Comparison of ENCODE assay signal across 9 mouse cellular contexts in genomic region chr4:154635241-154636052, GRCm38 (mm10). TPM values are rescaled to one million over a fixed set of nuclear protein-coding genes. Genes with fewer than 3 reads are reported as not detected.
A peak's percentile ranks its signal among the peaks of the same experiment; 100 is the strongest.
DNase-seq lines count a peak whose midpoint lies in the region; ATAC-seq lines count a peak whose summit lies in the region.
"Had no signal": no experiment of that assay in that cellular context is flagged by ENCODE, and none has a peak within 500 bp of the region (broad histone marks: within the 10 kb centered on the region; RNA-seq: fewer than 3 reads in every experiment).

No protein-coding gene starts in this region.

- intact Hi-C loops in gastrocnemius, postnatal 14 days (cut with DNase I; ENCODE audit: low total_unique reads), result no loop called here

- peaks cover 29% of the 10 kb centered on the region for H3K4me1 ChIP-seq in intestine, embryonic 16.5 days (ENCODE audit: control insufficient read depth, insufficient read depth, low read length)
- H3K4me1 ChIP-seq in stomach, embryonic 16.5 days (ENCODE audit: control insufficient read depth, insufficient read depth, low read length), result peaks cover 9% of the 10 kb centered on the region; the same call in 1 of the 2 replicates

- H3K9ac ChIP-seq in intestine, embryonic 16.5 days (ENCODE audit: low read depth, low read length), result peak overlapping the region; percentile 87
- peak overlapping the region; percentile 87 for H3K9ac ChIP-seq in stomach, embryonic 16.5 days (ENCODE audit: low read length)

- peak overlapping the region; percentile 91 for H3K4me2 ChIP-seq in intestine, embryonic 16.5 days (ENCODE audit: low read depth, low read length)
- peak overlapping the region; percentile 88 for H3K4me2 ChIP-seq in stomach, embryonic 16.5 days (ENCODE audit: low read depth, low read length)

- no peaks in the 10 kb centered on the region for H3K36me3 ChIP-seq in intestine, embryonic 16.5 days (ENCODE audit: control insufficient read depth, insufficient read depth, low read length)
- H3K36me3 ChIP-seq in stomach, embryonic 16.5 days (ENCODE audit: control insufficient read depth, insufficient read depth, low read length), result no peaks in the 10 kb centered on the region

- under 1% methylated on average over 94 of the region's 94 CpGs for WGBS in intestine, embryonic 16.5 days
- under 1% methylated on average over 93 of the region's 94 CpGs for WGBS in stomach, embryonic 16.5 days

- peak overlapping the region; percentile 79 for H3K4me3 ChIP-seq in intestine, embryonic 16.5 days (ENCODE audit: low read length)
- H3K4me3 ChIP-seq in stomach, embryonic 16.5 days (replicated peaks; ENCODE audit: low read length), result peak overlapping the region; percentile 71

- no peaks in the 10 kb centered on the region for H3K9me3 ChIP-seq in intestine, embryonic 16.5 days (ENCODE audit: control insufficient read depth, low read length)
- H3K9me3 ChIP-seq in stomach, embryonic 16.5 days (replicated peaks; ENCODE audit: control insufficient read depth, low read length), result no peaks in the 10 kb centered on the region

- peak; percentile 52 for ATAC-seq in intestine, embryonic 16.5 days
- ATAC-seq in stomach, embryonic 16.5 days (ENCODE audit: insufficient read depth, low FRiP score), result peak; percentile 20; the same call in 1 of the 2 replicates

- H3K27me3 ChIP-seq in intestine, embryonic 16.5 days (replicated peaks; ENCODE audit: control insufficient read depth, insufficient read depth, low read length), result peaks cover 64% of the 10 kb centered on the region
- peaks cover 73% of the 10 kb centered on the region for H3K27me3 ChIP-seq in stomach, embryonic 16.5 days (ENCODE audit: control insufficient read depth, insufficient read depth, low read length)

- peak; percentile 18 to 38 for DNase-seq in cerebellum, postnatal 14 days
- DNase-seq in cerebellum, postnatal 4 days (ENCODE audit: low spot score in 2 of 2), result no peak
- peak; percentile 65 for DNase-seq in adrenal gland, adult 2 months
- DNase-seq in gastrocnemius, postnatal 14 days, result peak; percentile 49
- DNase-seq in lung, postnatal 14 days, result peak; percentile 61
- DNase-seq in right cerebral cortex, adult 18-20 months, result no peak

- H3K27ac ChIP-seq in intestine, embryonic 16.5 days (ENCODE audit: low read length), result peak overlapping the region; percentile 90
- H3K27ac ChIP-seq in stomach, embryonic 16.5 days (ENCODE audit: low read length), result peak overlapping the region; percentile 93

RNA-seq across cellular contexts. Expression of gene Prdm16, which starts 1.2 kb away (rescaled TPM):
- total RNA-seq in adrenal gland, adult 2 months (2021), result 10 to 100 TPM in 1 of 2 experiments, 1 to 10 TPM in 1; 5.4 to 10.6 TPM
- polyA plus RNA-seq in adrenal gland, adult 2 months (2012; rRNA removed), result 5.6 and 7.2 TPM in 2 replicates
- 1 to 10 TPM; 1.2 to 3.5 TPM for total RNA-seq in gastrocnemius, postnatal 14 days (2021)
- polyA plus RNA-seq in intestine, embryonic 16.5 days (2015; fragmentation: Nextera tagmentation; extraction: Ambion mirVana), result 15.2 and 17.6 TPM in 2 replicates
- polyA plus RNA-seq in stomach, embryonic 16.5 days (2015; fragmentation: Nextera tagmentation; extraction: Ambion mirVana), result 23.2 and 23.5 TPM in 2 replicates
- polyA plus RNA-seq: C2C12 had no signal

RNA-seq across cellular contexts. Expression of gene Actrt2, which starts 32.2 kb away (rescaled TPM):
- total RNA-seq in adrenal gland, adult 2 months (2021), result not detected
- not detected in 2 replicates for polyA plus RNA-seq in adrenal gland, adult 2 months (2012; rRNA removed)
- total RNA-seq in gastrocnemius, postnatal 14 days (2021), result not detected
- polyA plus RNA-seq in intestine, embryonic 16.5 days (2015; fragmentation: Nextera tagmentation; extraction: Ambion mirVana), result not detected in 2 replicates
- not detected in 2 replicates for polyA plus RNA-seq in stomach, embryonic 16.5 days (2015; fragmentation: Nextera tagmentation; extraction: Ambion mirVana)
- polyA plus RNA-seq: C2C12 had no signal

Comparison
In these comparisons a context has a peak if more than half of its experiments do, and no peak if none do; other contexts are left out.
1. DNase-seq: peak in cerebellum, postnatal 14 days (2 of 2), adrenal gland, adult 2 months (single experiment), gastrocnemius, postnatal 14 days (single experiment) and lung, postnatal 14 days (single experiment); none in cerebellum, postnatal 4 days (0 of 2) and right cerebral cortex, adult 18-20 months (single experiment).